Mouse (Mus musculus): ENCODE measurements around the gene Psmb3.

DNA sequence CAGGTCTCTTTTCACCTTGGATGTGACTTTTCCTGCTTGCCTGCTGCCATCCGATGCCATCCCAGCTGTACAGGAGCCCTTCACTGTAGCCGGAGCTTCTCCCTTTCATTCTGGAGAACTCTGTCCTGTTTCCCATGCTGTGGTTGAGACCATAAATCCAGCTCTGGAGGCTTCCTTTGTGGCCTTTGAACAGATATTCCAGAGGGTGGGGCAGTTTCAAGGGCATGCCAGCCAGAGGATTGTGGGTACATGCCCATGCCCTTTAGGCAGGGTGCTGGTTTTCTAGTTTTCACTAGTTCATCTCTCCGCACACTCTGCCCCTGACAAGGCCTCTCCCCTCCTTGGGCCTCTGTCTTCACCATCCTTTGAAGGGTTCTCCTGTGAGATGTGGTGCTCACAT lies 16.1 kb upstream of the Psmb3 start:
- TF ChIP-seq CTCF (IDR thresholded peaks at IDR 0.05; ENCODE audit: low read depth, low read length) (no peak), TAL1 (conservative IDR thresholded peaks at IDR 0.05; ENCODE audit: low read depth, low read length) (no peak), GATA2 (IDR thresholded peaks at IDR 0.05; ENCODE audit: borderline replicate concordance, low read depth, low read length) (no peak)
